In genomic region chr3:72967675-72968074, GRCm38 (mm10) we compare ENCODE assay signal across 19 mouse cellular contexts. TPM values are rescaled to one million over a fixed set of nuclear protein-coding genes. Genes with fewer than 3 reads are reported as not detected.
"Had no signal": no experiment of that assay in that cellular context is flagged by ENCODE, and none has a peak within 500 bp of the region (broad histone marks: within the 10 kb centered on the region; RNA-seq: fewer than 3 reads in every experiment).

Sis (minus strand) TSS chr3:72967863.

- H3K27ac ChIP-seq: liver, embryonic 15.5 days; macrophage; midbrain, embryonic 13.5 days; midbrain, embryonic 15.5 days; neural tube, embryonic 12.5 days had no signal

- H3K9ac ChIP-seq: liver, embryonic 15.5 days; liver, postnatal 0 days; lung, embryonic 14.5 days; midbrain, embryonic 13.5 days; midbrain, embryonic 15.5 days; neural tube, embryonic 12.5 days had no signal

- H3K4me2 ChIP-seq: liver, embryonic 15.5 days; lung, embryonic 14.5 days; midbrain, embryonic 11.5 days; midbrain, embryonic 13.5 days; midbrain, embryonic 15.5 days; neural tube, embryonic 12.5 days had no signal

- ATAC-seq: liver, postnatal 0 days; midbrain, embryonic 13.5 days; midbrain, embryonic 15.5 days had no signal

- H3K9me3 ChIP-seq: liver, embryonic 15.5 days; megakaryocyte, embryonic 14.5 days; midbrain, embryonic 13.5 days; midbrain, embryonic 15.5 days; neural tube, embryonic 12.5 days had no signal

- H3K36me3 ChIP-seq: liver, embryonic 15.5 days; midbrain, embryonic 13.5 days; midbrain, embryonic 15.5 days; neural tube, embryonic 12.5 days had no signal

- H3K4me3 ChIP-seq: liver, embryonic 15.5 days; megakaryocyte, embryonic 14.5 days; midbrain, embryonic 13.5 days; midbrain, embryonic 15.5 days; neural tube, embryonic 12.5 days had no signal

- H3K4me1 ChIP-seq: liver, embryonic 15.5 days; megakaryocyte, embryonic 14.5 days; midbrain, embryonic 13.5 days; midbrain, embryonic 15.5 days; neural tube, embryonic 12.5 days had no signal

- DNase-seq: liver, postnatal 0 days; lung, embryonic 14.5 days; lung, postnatal 14 days; lung, postnatal 36 days; right cerebral cortex, postnatal 14 days; spleen, adult 18-20 months; thymus, adult 18-20 months; thymus, postnatal 14 days; thymus, postnatal 36 days had no signal

- H3K27me3 ChIP-seq: liver, embryonic 15.5 days; megakaryocyte, embryonic 14.5 days; midbrain, embryonic 13.5 days; midbrain, embryonic 15.5 days; neural tube, embryonic 12.5 days had no signal

RNA-seq across cellular contexts. Expression of gene Sis, which starts in this region (rescaled TPM):
- polyA plus RNA-seq: liver, embryonic 15.5 days; liver, postnatal 0 days; lung, embryonic 14.5 days; lung, embryonic 16.5 days; macrophage; midbrain, embryonic 11.5 days; midbrain, embryonic 13.5 days; midbrain, embryonic 15.5 days; neural tube, embryonic 12.5 days; neural tube, embryonic 14.5 days; stomach, embryonic 14.5 days had no signal
